Mouse (Mus musculus) C2C12 (cell line): Measurements from ENCODE around the gene Gpr84. TPM values are rescaled to one million over a fixed set of nuclear protein-coding genes. Genes with fewer than 3 reads are reported as not detected.

ENCODE experiments used
- H3K27me3 ChIP-seq: one replicate; pipeline ENCODE4 v1.6.1; 2011; ENCODE audit not compliant: control insufficient read depth, insufficient read depth, insufficient read length
- H3K36me3 ChIP-seq: one replicate; pipeline ENCODE4 v1.6.1; 2011; ENCODE audit not compliant: control insufficient read depth, insufficient read depth
- H3K4me3 ChIP-seq: one replicate; pipeline ENCODE4 v1.5.1; 2011; ENCODE audit warnings: mild to moderate bottlenecking, control low read depth; ENCODE audit not compliant: poor library complexity, insufficient read depth, severe bottlenecking
- H3K79me2 ChIP-seq: one replicate; pipeline ENCODE4 v1.6.1; 2011; ENCODE audit not compliant: control insufficient read depth, insufficient read depth
- H3K79me3 ChIP-seq: one replicate; pipeline ENCODE4 v1.6.1; 2011; ENCODE audit warnings: low read depth, control low read depth
- H3ac ChIP-seq: one replicate; pipeline ENCODE3; 2011; ENCODE audit warnings: low read depth; ENCODE audit not compliant: control insufficient read depth, insufficient read length
- CEBPB ChIP-seq: IDR thresholded peaks from one replicate; pipeline ENCODE4 v1.6.1; 2011; ENCODE audit warnings: low read depth, mild to moderate bottlenecking, control low read depth, moderate library complexity
- CTCF ChIP-seq: IDR thresholded peaks from one replicate; pipeline ENCODE4 v1.5.1; 2011; ENCODE audit not compliant: control insufficient read depth, insufficient read depth, insufficient read length
- FOSL1 ChIP-seq: IDR thresholded peaks from one replicate; pipeline ENCODE4 v1.8.0; 2011; ENCODE audit warnings: mild to moderate bottlenecking, low read length; ENCODE audit not compliant: poor library complexity, insufficient read depth, severe bottlenecking
- MAX ChIP-seq: IDR thresholded peaks from one replicate; pipeline ENCODE4 v1.6.1; 2011; ENCODE audit warnings: mild to moderate bottlenecking, control low read depth
- MYOD1 ChIP-seq: IDR thresholded peaks from one replicate; pipeline ENCODE4 v1.6.1; 2011; ENCODE audit warnings: low read depth; ENCODE audit not compliant: control insufficient read depth, insufficient read length
- MYOG ChIP-seq: IDR thresholded peaks from one replicate; pipeline ENCODE4 v1.6.1; 2011; ENCODE audit not compliant: control insufficient read depth, insufficient read length; ENCODE audit errors: extremely low read depth
- USF1 ChIP-seq: IDR thresholded peaks from one replicate; pipeline ENCODE4 v1.6.1; 2011; ENCODE audit warnings: low read depth, mild to moderate bottlenecking, control low read depth, moderate library complexity
- polyA plus RNA-seq: library from polyadenylated mRNA; unstranded; fragments of >200 nt; fragmentation: generic; extraction: Trizol; gene quantifications from one replicate; pipeline ENCODE4 v1.2.1, GENCODE M21; 2012; ENCODE audit warnings: missing spikeins

Gene Gpr84
- polyA plus RNA-seq, 1 experiment: not detected

- TF ChIP-seq MYOD1: no peak
- no peak for TF ChIP-seq MYOG
- TF ChIP-seq MAX: no peak
- no peak for TF ChIP-seq FOSL1
- TF ChIP-seq CEBPB: no peak
- TF ChIP-seq USF1: no peak
- TF ChIP-seq CTCF: no peak
- Histone ChIP-seq H3K79me3 (no peaks in the 10 kb centered on the region), H3K27me3 (no peaks in the 10 kb centered on the region), H3K36me3 (peaks cover 83% of the 10 kb centered on the region), H3K4me3 (no peak overlapping the region), H3K79me2 (peaks cover 10% of the 10 kb centered on the region), H3ac (no peak overlapping the region)
Measured at GRCm38 (mm10) chr15:103292673-103293345, 17.6 kb downstream of the Gpr84 start.

GRCm38 (mm10) chr15:103290843-103291242, 19.6 kb downstream of the Gpr84 start:
- no peaks in the 10 kb centered on the region for H3K27me3 ChIP-seq
- TF ChIP-seq MYOG: no peak
- TF ChIP-seq MYOD1: no peak
- TF ChIP-seq CEBPB: no peak
- TF ChIP-seq FOSL1: no peak
- no peak for TF ChIP-seq MAX
- TF ChIP-seq CTCF: no peak
- no peak for TF ChIP-seq USF1
- H3K36me3 ChIP-seq: peaks cover 63% of the 10 kb centered on the region
- H3K79me2 ChIP-seq: peaks cover 29% of the 10 kb centered on the region
- no peak overlapping the region for H3K4me3 ChIP-seq
- no peak overlapping the region for H3ac ChIP-seq
- no peaks in the 10 kb centered on the region for H3K79me3 ChIP-seq

GRCm38 (mm10) chr15:103290417-103290816, 20.0 kb downstream of the Gpr84 start:
- Histone ChIP-seq H3K79me3 (no peaks in the 10 kb centered on the region), H3K36me3 (peaks cover 59% of the 10 kb centered on the region), H3ac (no peak overlapping the region), H3K27me3 (no peaks in the 10 kb centered on the region), H3K4me3 (no peak overlapping the region), H3K79me2 (peaks cover 33% of the 10 kb centered on the region)
- TF ChIP-seq FOSL1 (no peak), MAX (no peak), CTCF (no peak), MYOD1 (no peak), MYOG (no peak), USF1 (no peak), CEBPB (no peak)

- Histone ChIP-seq H3K79me3 (no peaks in the 10 kb centered on the region), H3K4me3 (no peak overlapping the region), H3K36me3 (peaks cover 54% of the 10 kb centered on the region), H3K27me3 (no peaks in the 10 kb centered on the region), H3ac (no peak overlapping the region), H3K79me2 (peaks cover 40% of the 10 kb centered on the region)
- TF ChIP-seq FOSL1 (no peak), MYOG (no peak), CEBPB (no peak), MAX (no peak), USF1 (no peak), CTCF (no peak), MYOD1 (no peak)
Measured at GRCm38 (mm10) chr15:103289600-103289999, 20.8 kb downstream of the Gpr84 start.

- peaks cover 23% of the 10 kb centered on the region for H3K36me3 ChIP-seq
- TF ChIP-seq MAX: no peak
- TF ChIP-seq FOSL1: no peak
- TF ChIP-seq CTCF: no peak
- no peak for TF ChIP-seq MYOD1
- TF ChIP-seq CEBPB: no peak
- TF ChIP-seq MYOG: no peak
- TF ChIP-seq USF1: no peak
- H3K79me3 ChIP-seq: peaks cover 17% of the 10 kb centered on the region
- H3K4me3 ChIP-seq: no peak overlapping the region
- H3K79me2 ChIP-seq: peaks cover 73% of the 10 kb centered on the region
- H3ac ChIP-seq: no peak overlapping the region
- no peaks in the 10 kb centered on the region for H3K27me3 ChIP-seq
Measured at GRCm38 (mm10) chr15:103285778-103286417, 24.5 kb downstream of the Gpr84 start.

- Histone ChIP-seq H3K79me2 (peaks cover 86% of the 10 kb centered on the region), H3K27me3 (no peaks in the 10 kb centered on the region), H3K4me3 (no peak overlapping the region), H3K36me3 (peaks cover 10% of the 10 kb centered on the region), H3ac (no peak overlapping the region), H3K79me3 (peaks cover 25% of the 10 kb centered on the region)
- no peak for TF ChIP-seq MYOG
- no peak for TF ChIP-seq FOSL1
- TF ChIP-seq CEBPB: no peak
- no peak for TF ChIP-seq MYOD1
- TF ChIP-seq MAX: no peak
- TF ChIP-seq CTCF: no peak
- TF ChIP-seq USF1: no peak
Measured at GRCm38 (mm10) chr15:103284647-103285046, 25.8 kb downstream of the Gpr84 start.
